Mouse (Mus musculus) MEL (cell line): ENCODE data around the gene Cmya5.

ENCODE experiments used
- BHLHE40 ChIP-seq: IDR thresholded peaks from 2 replicates; pipeline ENCODE4 v1.6.1; 2012; ENCODE audit warnings: low read depth, mild to moderate bottlenecking, inconsistent platforms, low read length, improper control_type of control experiment, borderline replicate concordance
- CHD1 ChIP-seq: IDR thresholded peaks from 2 replicates; pipeline ENCODE4 v1.6.1; 2012; ENCODE audit warnings: low read depth, mild to moderate bottlenecking, inconsistent platforms, low read length, improper control_type of control experiment
- CTCF ChIP-seq, 3 experiments: IDR thresholded peaks in 2 of 3; conservative IDR thresholded peaks in 1 of 3; 2 replicates each; pipeline ENCODE4 v1.5.1; 2011 to 2012; ENCODE audit warnings: low read length in 3 of 3, low read depth in 2 of 3, mild to moderate bottlenecking in 2 of 3, improper control_type of control experiment in 1 of 3, inconsistent platforms in 1 of 3, mixed read lengths in 1 of 3, moderate library complexity in 1 of 3; ENCODE audit not compliant: control insufficient read depth in 1 of 3, insufficient read depth in 1 of 3, poor library complexity in 1 of 3, severe bottlenecking in 1 of 3
- ELF1 ChIP-seq: IDR thresholded peaks from 2 replicates; pipeline ENCODE4 v1.6.1; 2014; ENCODE audit warnings: low read depth, mild to moderate bottlenecking, inconsistent platforms, low read length, improper control_type of control experiment, moderate library complexity
- HCFC1 ChIP-seq: IDR thresholded peaks from 2 replicates; pipeline ENCODE4 v1.6.1; 2012; ENCODE audit warnings: low read depth, mild to moderate bottlenecking, inconsistent platforms, low read length, improper control_type of control experiment, moderate library complexity
- MAX ChIP-seq: IDR thresholded peaks from 2 replicates; pipeline ENCODE4 v1.6.1; 2011; ENCODE audit warnings: low read length, improper control_type of control experiment
- POLR2A ChIP-seq, 2 experiments: IDR thresholded peaks; 2 replicates each; pipeline ENCODE4 v1.6.1; 2011 to 2012; ENCODE audit warnings: low read length in 2 of 2, mild to moderate bottlenecking in 2 of 2, control low read depth in 1 of 2, improper control_type of control experiment in 1 of 2, low read depth in 1 of 2, moderate library complexity in 1 of 2; ENCODE audit not compliant: control insufficient read depth in 1 of 2, insufficient read depth in 1 of 2, poor library complexity in 1 of 2
- POLR2AphosphoS2 ChIP-seq: IDR thresholded peaks from 2 replicates; pipeline ENCODE4 v1.6.1; 2011; ENCODE audit warnings: low read length, improper control_type of control experiment
- SIN3A ChIP-seq: IDR thresholded peaks from 2 replicates; pipeline ENCODE4 v1.6.1; 2012; ENCODE audit warnings: low read length, improper control_type of control experiment, inconsistent platforms
- UBTF ChIP-seq: IDR thresholded peaks from 2 replicates; pipeline ENCODE4 v1.6.1; 2012; ENCODE audit warnings: low read depth, mild to moderate bottlenecking, inconsistent platforms, low read length, improper control_type of control experiment, moderate library complexity, borderline replicate concordance; ENCODE audit not compliant: insufficient read depth
- USF1 ChIP-seq: IDR thresholded peaks from 2 replicates; pipeline ENCODE4 v1.6.1; 2014; ENCODE audit warnings: low read depth, mild to moderate bottlenecking, inconsistent platforms, low read length, improper control_type of control experiment, moderate library complexity

DNA sequence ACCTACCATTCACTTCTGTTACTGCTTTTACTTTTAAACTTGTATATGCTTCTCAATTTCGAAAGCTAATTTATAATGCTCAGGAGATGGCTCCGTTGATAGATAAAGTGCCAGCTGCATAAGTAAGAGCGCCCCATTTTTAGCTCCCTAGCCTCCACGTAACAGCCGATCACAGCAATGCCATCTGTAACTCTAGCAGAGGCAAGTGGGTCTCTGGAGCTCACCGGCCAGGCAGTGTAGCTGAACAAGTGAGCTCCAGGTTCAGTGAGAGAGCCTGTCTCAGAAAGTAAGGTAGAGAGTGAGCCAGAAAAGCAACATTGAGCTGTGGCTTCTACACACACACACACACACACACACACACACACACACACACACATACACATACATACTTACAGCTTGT lies 3.3 kb downstream of the Cmya5 start:
- TF ChIP-seq UBTF (no peak), USF1 (no peak), ELF1 (no peak), CTCF (IDR thresholded peaks at IDR 0.05 in 2 of 3, conservative IDR thresholded peaks at IDR 0.05 in 1 of 3; ENCODE audit: control insufficient read depth in 1 of 3, insufficient read depth in 1 of 3, low read depth in 2 of 3, low read length in 3 of 3, poor library complexity in 1 of 3, severe bottlenecking in 1 of 3) (no peak), MAX (no peak), BHLHE40 (no peak), POLR2A (IDR thresholded peaks at IDR 0.05; ENCODE audit: control insufficient read depth in 1 of 2, insufficient read depth in 1 of 2, low read depth in 1 of 2, low read length in 2 of 2, poor library complexity in 1 of 2) (no peak), HCFC1 (no peak), SIN3A (no peak), CHD1 (no peak), POLR2AphosphoS2 (no peak)
